Mouse (Mus musculus) ES-Bruce4 (cell line): ENCODE measurements around the gene Myo6.

Source experiments
- CTCF ChIP-seq: IDR thresholded peaks from one replicate; pipeline ENCODE4 v1.8.1; 2011; ENCODE audit warnings: low read depth, low read length
- EP300 ChIP-seq: IDR thresholded peaks from 2 replicates; pipeline ENCODE4 v1.6.1; 2011; ENCODE audit warnings: low read depth, low read length; ENCODE audit not compliant: insufficient read depth

GRCm38 (mm10) chr9:80188324-80188893 is 23.6 kb downstream of the Myo6 start:
- no peak for TF ChIP-seq EP300
- no peak for TF ChIP-seq CTCF
